Mouse (Mus musculus): ENCODE measurements around the gene Gstm2. TPM values are rescaled to one million over a fixed set of nuclear protein-coding genes. Genes with fewer than 3 reads are reported as not detected.
A peak's percentile ranks its signal among the peaks of the same experiment; 100 is the strongest.
"Not testable (repeated sequence)": the region's sequence is repeated elsewhere in the genome, so short reads cannot be mapped to it uniquely, and the experiment has no call there.

Gene Gstm2
- 6.3 and 7.1 TPM in 2 replicates for polyA plus RNA-seq (2015; fragmentation: Nextera tagmentation; extraction: Ambion mirVana)

DNA sequence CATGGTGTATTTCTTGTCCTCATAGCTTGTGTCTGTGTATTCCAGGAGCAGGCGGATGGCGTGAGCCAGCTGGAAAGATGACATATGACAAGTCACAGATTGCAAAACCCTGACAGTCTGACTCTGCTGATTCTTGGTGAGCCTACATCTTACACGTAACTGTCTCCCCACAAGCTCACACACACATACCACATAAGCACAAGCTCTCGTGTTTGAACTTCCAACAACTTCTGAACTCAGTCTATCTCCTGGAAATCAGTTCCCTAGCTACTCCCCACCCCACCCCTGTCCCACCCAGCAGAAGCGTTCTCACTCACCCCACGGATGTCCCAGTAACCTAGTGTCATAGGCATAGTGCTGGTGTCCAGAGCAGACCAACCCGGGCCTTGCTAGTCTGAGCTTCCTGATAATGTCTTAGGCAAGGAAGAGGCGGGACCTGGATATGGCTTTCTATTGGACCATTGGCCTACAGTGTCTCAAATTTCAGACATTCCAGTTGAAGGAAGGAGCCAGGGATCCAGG lies at the start of gene Gstm2:
Gstm2 (minus strand) TSS at position 413 of the 522 bp plus-strand sequence.
- no peak within 1 kb of the TSS for H3K4me3 ChIP-seq (replicated peaks)
- H3K27me3 ChIP-seq: no peaks in the 10 kb centered on the region
- H3K9ac ChIP-seq: no peak within 1 kb of the TSS
- no peaks in the 10 kb centered on the region for H3K4me1 ChIP-seq (replicated peaks)
- H3K4me2 ChIP-seq: no peak within 1 kb of the TSS
- no peaks in the 10 kb centered on the region for H3K9me3 ChIP-seq (replicated peaks)
- H3K27ac ChIP-seq (replicated peaks): no peak within 1 kb of the TSS
- 47% methylated on average over 8 of the region's 8 CpGs for WGBS (ENCODE audit: insufficient replicate concordance)
- no peak; the same call in 1 of the 2 replicates for ATAC-seq (ENCODE audit: insufficient read depth)
- H3K36me3 ChIP-seq (replicated peaks): no peaks in the 10 kb centered on the region

DNA sequence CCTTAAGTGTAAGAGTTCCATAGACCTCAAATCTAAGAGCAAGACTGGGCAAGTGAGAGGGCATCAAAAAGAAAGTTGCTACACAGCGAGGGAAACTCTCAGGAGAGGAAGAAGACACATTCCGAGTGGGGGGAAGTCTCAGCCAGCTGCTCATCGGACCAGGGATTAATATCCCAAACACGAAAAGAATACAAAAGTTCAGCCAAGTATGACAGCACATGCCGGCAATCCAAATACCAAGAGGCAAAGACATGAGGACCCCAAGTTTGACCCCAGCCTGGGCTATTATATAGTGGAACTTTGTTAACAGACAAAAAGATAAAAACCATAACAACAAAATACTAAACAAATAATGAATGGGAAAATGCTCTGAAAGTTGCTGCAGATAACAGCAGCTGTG lies 46.9 kb upstream of the Gstm2 start:
- no peaks in the 10 kb centered on the region for H3K27me3 ChIP-seq
- no peaks in the 10 kb centered on the region for H3K36me3 ChIP-seq (replicated peaks)
- H3K9me3 ChIP-seq (replicated peaks): no peaks in the 10 kb centered on the region
- H3K4me3 ChIP-seq (replicated peaks): no peak overlapping the region
- no peak overlapping the region for H3K27ac ChIP-seq (replicated peaks)
- H3K4me1 ChIP-seq (replicated peaks): 0 out of 2 replicates have a peak, but pooled peaks cover 8% of the 10 kb centered on the region
- WGBS (ENCODE audit: insufficient replicate concordance): 56% methylated on average over 5 of the region's 5 CpGs
- ATAC-seq (ENCODE audit: insufficient read depth): no peak
- no peak overlapping the region for H3K4me2 ChIP-seq
- H3K9ac ChIP-seq: no peak overlapping the region

DNA sequence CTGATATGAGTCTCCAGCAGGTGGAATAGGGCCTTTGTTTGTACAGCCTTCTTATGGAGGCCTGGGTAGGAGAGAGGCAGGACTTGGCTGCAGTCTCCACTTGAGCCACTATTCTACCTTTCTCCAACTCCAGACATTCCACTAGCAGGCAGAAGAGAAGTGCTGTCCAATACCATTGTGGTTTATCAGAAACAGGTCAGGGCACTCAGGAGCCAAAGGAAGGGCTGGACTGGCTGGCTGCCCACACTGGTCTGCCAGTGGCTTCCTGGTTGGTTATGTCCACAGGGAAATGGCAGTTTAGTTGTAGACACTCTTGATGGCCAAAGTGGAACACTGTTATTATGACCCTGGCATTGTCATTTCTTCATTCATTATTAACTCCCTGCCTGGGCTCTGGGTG lies 45.9 kb upstream of the Gstm2 start:
- Histone ChIP-seq H3K4me2 (no peak overlapping the region), H3K9ac (no peak overlapping the region), H3K27ac (replicated peaks) (no peak overlapping the region), H3K4me3 (replicated peaks) (no peak overlapping the region), H3K4me1 (replicated peaks) (0 out of 2 replicates have a peak, but pooled peaks cover 8% of the 10 kb centered on the region), H3K36me3 (replicated peaks) (no peaks in the 10 kb centered on the region), H3K27me3 (no peaks in the 10 kb centered on the region), H3K9me3 (replicated peaks) (no peaks in the 10 kb centered on the region)
- no peak for ATAC-seq (ENCODE audit: insufficient read depth)

DNA sequence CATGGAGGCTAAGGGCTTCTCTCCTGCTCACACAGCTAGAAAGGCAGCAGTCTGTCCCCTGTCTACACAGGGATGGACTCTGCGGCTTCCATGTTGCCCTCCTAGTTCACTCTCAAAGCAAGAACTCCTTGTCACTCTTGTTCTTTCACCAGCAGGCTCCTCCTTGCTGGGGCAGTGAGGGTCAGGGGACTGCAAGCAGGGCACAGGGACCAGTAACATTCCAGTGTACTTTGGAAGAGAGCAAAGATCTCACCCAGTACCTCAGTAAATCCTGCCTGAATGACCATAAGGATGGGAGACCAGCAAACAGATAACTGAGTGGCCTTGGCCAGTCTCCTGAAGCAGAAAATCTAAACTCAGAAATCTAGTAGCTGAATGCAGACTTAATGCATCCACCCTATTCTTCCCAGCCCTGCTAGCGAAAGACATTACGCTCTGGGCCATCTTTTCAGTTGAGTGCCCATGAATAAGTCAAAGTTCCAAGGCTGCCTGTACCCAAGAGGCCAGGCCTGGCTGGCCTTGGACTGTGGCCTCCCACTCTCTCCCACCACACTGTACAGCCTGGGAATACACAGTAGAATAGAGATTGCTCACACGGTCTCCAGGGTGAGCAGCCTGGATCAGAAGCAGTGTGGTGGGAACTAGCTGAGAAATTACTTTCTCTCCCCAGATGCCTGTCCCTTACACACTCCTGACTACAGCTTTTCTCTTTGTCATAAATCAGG lies 42.5 kb upstream of the Gstm2 start:
- 0 out of 2 replicates have a peak, but pooled peaks cover 19% of the 10 kb centered on the region for H3K4me1 ChIP-seq (replicated peaks)
- H3K9ac ChIP-seq: no peak overlapping the region
- H3K4me3 ChIP-seq (replicated peaks): no peak overlapping the region
- no peaks in the 10 kb centered on the region for H3K9me3 ChIP-seq (replicated peaks)
- 0 out of 2 replicates have a peak overlapping the region, but pooled peaks have one; percentile 19 for H3K27ac ChIP-seq (replicated peaks)
- ATAC-seq (ENCODE audit: insufficient read depth): no peak
- H3K4me2 ChIP-seq: no peak overlapping the region
- H3K36me3 ChIP-seq (replicated peaks): no peaks in the 10 kb centered on the region
- 60% methylated on average over 4 of the region's 4 CpGs for WGBS (ENCODE audit: insufficient replicate concordance)
- no peaks in the 10 kb centered on the region for H3K27me3 ChIP-seq

DNA sequence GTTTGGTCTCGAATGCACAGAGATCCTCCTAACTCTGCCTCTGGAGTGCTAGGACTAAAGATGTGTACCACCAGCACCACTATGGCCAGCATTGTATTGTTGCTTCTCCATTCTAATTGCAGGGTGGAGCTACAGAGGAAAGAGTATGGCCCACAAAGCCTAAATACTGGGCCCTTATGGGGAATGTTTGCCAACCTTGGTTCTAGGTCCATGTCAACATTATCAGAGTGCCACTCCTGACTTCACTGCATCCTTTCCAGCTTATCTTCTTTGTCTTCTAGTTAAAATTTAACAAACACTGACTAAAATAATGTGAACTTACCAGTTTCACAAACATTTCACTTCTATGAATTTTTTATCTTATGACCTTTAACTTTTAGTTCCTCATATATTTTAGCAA lies 40.3 kb upstream of the Gstm2 start:
- 45% methylated on average over 1 of the region's 1 CpGs for WGBS (ENCODE audit: insufficient replicate concordance)
- Histone ChIP-seq H3K4me3 (replicated peaks) (no peak overlapping the region), H3K27ac (replicated peaks) (no peak overlapping the region), H3K36me3 (replicated peaks) (no peaks in the 10 kb centered on the region), H3K4me2 (no peak overlapping the region), H3K9ac (no peak overlapping the region), H3K27me3 (no peaks in the 10 kb centered on the region), H3K4me1 (replicated peaks) (peaks cover 30% of the 10 kb centered on the region; the same call in 1 of the 2 replicates), H3K9me3 (replicated peaks) (no peaks in the 10 kb centered on the region)
- no peak for ATAC-seq (ENCODE audit: insufficient read depth)

DNA sequence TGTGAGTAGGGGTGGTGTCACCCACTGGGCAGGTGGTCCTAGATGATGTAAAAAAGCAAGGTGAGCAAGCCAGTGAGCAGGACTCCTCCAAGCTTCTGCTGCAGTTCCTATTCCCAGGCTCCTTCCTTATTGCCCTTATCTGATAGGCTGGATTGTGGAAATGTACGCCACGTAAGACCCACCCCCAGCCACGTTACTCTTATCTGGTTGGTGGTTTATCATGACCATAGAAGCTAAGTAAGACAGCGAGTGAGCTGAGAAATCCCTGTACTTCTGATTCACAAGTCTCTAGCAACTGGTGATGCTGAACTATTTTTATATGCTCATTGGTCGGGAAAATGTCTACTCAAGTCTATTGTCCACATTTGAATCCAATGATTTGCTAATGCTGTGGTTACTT lies 39.8 kb upstream of the Gstm2 start:
- ATAC-seq (ENCODE audit: insufficient read depth): no peak
- Histone ChIP-seq H3K4me1 (replicated peaks) (peaks cover 30% of the 10 kb centered on the region; the same call in 1 of the 2 replicates), H3K9me3 (replicated peaks) (no peaks in the 10 kb centered on the region), H3K27me3 (no peaks in the 10 kb centered on the region), H3K4me3 (replicated peaks) (no peak overlapping the region), H3K36me3 (replicated peaks) (no peaks in the 10 kb centered on the region), H3K9ac (no peak overlapping the region), H3K4me2 (no peak overlapping the region), H3K27ac (replicated peaks) (0 out of 2 replicates have a peak overlapping the region, but pooled peaks have one; percentile 6)
- 28% methylated on average over 5 of the region's 5 CpGs for WGBS (ENCODE audit: insufficient replicate concordance)

DNA sequence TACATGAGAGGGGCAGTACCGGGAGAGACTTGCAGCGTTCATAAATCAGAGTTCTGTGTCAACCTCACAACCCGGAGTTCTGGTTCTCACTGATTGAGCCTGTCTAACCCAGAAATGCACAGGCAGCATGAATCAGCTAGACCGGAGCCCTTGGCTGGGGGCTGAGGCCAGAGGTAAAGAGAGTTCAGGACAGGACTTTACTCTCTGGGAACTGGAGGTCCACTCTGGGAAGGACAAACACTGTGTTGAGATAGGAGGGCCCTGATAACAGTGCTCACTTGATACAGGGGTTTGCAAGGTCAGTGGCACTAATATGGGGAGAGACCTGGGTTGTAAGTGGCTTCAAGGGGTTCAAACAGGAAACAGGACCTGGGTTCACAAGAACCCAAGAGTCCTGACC lies 39.1 kb upstream of the Gstm2 start:
- peak; percentile 59 for ATAC-seq (ENCODE audit: insufficient read depth)
- H3K9ac ChIP-seq: no peak overlapping the region
- H3K27me3 ChIP-seq: no peaks in the 10 kb centered on the region
- H3K4me2 ChIP-seq: no peak overlapping the region
- peaks cover 30% of the 10 kb centered on the region; the same call in 1 of the 2 replicates for H3K4me1 ChIP-seq (replicated peaks)
- no peaks in the 10 kb centered on the region for H3K9me3 ChIP-seq (replicated peaks)
- H3K4me3 ChIP-seq (replicated peaks): no peak overlapping the region
- 44% methylated on average over 4 of the region's 4 CpGs for WGBS (ENCODE audit: insufficient replicate concordance)
- H3K36me3 ChIP-seq (replicated peaks): no peaks in the 10 kb centered on the region
- H3K27ac ChIP-seq (replicated peaks): peak overlapping the region; percentile 39

DNA sequence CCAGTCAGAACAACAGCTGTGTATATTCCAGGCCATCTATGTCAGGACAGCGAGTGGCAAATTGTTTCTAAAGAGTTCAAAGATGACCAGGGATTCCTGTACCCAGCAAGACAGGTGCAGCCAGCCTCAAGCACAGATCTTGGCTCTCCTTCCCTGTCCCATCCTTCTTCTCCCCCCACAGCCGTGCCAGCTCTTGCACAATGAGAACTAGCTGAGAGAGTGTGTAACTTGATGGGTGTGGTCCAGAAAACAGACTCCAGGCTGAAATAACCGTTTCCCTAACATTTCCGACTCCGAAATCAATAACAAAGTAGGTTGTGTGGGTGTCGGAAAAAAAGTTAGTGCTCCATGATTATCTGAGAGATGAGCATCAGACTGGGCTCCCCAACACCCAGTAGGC lies 36.4 kb upstream of the Gstm2 start:
- no peak for ATAC-seq (ENCODE audit: insufficient read depth)

DNA sequence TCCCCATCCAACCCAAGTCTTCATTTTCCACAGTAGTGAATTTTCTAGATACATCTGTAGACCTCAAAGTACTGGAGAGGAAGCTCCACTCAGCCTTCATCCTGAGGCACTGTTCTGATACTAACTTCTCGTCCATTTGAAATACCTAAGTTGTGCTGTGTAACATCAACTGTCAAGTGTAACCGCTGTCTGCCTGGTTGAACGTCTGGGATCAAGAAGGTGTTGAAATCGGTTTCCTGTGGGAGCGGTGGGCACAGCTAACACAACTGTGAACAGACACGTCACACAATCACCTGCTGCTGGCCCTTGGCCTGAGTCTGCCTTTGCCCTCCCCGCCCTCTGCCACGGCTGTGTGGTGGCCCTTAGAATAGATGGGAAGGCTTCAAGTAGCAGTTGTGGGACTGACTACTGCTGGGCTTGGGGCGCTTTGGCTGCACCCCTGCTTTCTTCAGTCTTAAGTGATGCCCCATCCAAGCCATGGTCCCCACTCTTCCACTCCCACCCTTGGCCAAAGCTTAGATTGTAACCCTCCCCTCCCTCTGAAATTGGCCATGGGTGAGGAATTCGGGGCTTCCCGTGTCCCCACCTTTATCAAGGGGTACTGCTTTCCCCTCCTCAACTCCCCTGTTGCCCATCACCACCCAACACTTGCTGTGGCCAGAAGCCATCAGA lies 34.2 kb upstream of the Gstm2 start:
- H3K9ac ChIP-seq; H3K36me3 ChIP-seq (replicated peaks); H3K27ac ChIP-seq (replicated peaks); H3K27me3 ChIP-seq; H3K4me2 ChIP-seq; H3K4me3 ChIP-seq (replicated peaks); H3K9me3 ChIP-seq (replicated peaks); ATAC-seq (ENCODE audit: insufficient read depth): not testable (repeated sequence)
- peaks cover 34% of the 10 kb centered on the region for H3K4me1 ChIP-seq (replicated peaks)
- WGBS (ENCODE audit: insufficient replicate concordance): 56% methylated on average over 11 of the region's 11 CpGs

More for the DNA sequence above, 36.4 kb upstream of the Gstm2 start:
- H3K4me1 ChIP-seq (replicated peaks): peaks cover 35% of the 10 kb centered on the region
- no peaks in the 10 kb centered on the region for H3K36me3 ChIP-seq (replicated peaks)
- H3K27ac ChIP-seq (replicated peaks): 0 out of 2 replicates have a peak overlapping the region, but pooled peaks have one; percentile 24
- WGBS (ENCODE audit: insufficient replicate concordance): 43% methylated on average over 6 of the region's 6 CpGs
- no peaks in the 10 kb centered on the region for H3K27me3 ChIP-seq
- H3K4me3 ChIP-seq (replicated peaks): no peak overlapping the region
- no peak overlapping the region for H3K9ac ChIP-seq
- H3K9me3 ChIP-seq (replicated peaks): no peaks in the 10 kb centered on the region
- no peak overlapping the region; the same call in 1 of the 2 replicates for H3K4me2 ChIP-seq

DNA sequence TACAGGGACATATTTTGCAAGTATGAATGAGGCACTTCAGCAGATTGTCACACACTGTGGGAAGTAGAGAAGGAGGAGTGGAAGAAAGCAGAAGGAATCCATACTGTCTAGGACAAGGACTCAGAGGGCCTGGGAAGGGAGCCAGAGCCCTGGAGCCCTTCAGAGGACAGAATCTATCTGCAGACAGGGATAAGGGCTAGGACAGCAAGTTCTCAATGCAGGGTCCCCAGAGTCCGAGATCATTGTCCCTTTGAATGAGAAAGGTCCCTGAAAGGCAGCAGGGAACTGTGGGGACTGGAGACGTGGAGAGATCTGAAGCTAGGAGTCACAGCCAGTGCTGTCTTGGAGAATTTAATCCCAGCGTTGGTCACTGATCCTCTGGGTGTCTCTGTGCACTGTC lies 33.0 kb upstream of the Gstm2 start:
- WGBS (ENCODE audit: insufficient replicate concordance): 46% methylated on average over 3 of the region's 3 CpGs

DNA sequence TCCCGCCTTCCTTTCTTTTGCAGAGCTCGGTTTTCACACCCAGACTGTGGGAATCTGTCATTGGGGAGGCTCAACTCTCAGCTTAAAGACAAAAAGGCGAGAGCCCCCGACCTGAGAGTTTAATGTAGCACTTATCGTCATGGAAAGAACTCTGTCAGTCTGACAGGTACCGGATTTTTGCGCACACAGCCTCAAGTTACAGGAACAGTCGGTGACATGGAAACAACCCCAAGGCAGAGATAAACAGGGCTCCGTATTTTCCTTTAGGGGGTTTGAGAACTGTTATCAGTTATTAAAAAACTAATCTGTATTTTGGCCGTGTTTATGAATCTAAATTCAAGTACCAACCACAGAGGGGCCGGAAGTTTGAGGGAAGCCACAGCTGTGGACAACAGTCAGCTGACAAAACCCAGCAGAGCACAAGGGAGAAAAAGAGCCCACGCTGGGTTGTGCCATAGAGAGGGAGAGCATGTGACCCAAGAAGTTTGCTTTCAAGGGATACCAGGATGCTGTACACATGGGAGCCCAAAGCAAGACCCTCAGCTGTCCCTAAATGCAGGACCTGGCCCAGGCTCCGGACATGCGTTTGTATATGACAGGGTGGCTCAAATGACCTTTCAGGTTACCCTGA lies 32.1 kb upstream of the Gstm2 start:
- Histone ChIP-seq H3K4me3 (replicated peaks) (peak overlapping the region; percentile 50), H3K9me3 (replicated peaks) (no peaks in the 10 kb centered on the region), H3K9ac (no peak overlapping the region), H3K27ac (replicated peaks) (peak overlapping the region; percentile 78), H3K4me1 (replicated peaks) (peaks cover 37% of the 10 kb centered on the region), H3K36me3 (replicated peaks) (no peaks in the 10 kb centered on the region), H3K27me3 (no peaks in the 10 kb centered on the region), H3K4me2 (peak overlapping the region; percentile 65)
- ATAC-seq (ENCODE audit: insufficient read depth): no peak
- WGBS (ENCODE audit: insufficient replicate concordance): 12% methylated on average over 14 of the region's 14 CpGs

More for the DNA sequence above, 33.0 kb upstream of the Gstm2 start:
- H3K9ac ChIP-seq; H3K36me3 ChIP-seq (replicated peaks); ATAC-seq (ENCODE audit: insufficient read depth); H3K9me3 ChIP-seq (replicated peaks); H3K27me3 ChIP-seq; H3K4me2 ChIP-seq; H3K4me3 ChIP-seq (replicated peaks); H3K27ac ChIP-seq (replicated peaks): not testable (repeated sequence)
- H3K4me1 ChIP-seq (replicated peaks): peaks cover 32% of the 10 kb centered on the region

All from liver, embryonic 15.5 days (tissue).